Mouse (Mus musculus) G1E (cell line): ENCODE data around the gene Ppp1r3c.

Experiments used
- CTCF ChIP-seq: IDR thresholded peaks from 2 replicates; pipeline ENCODE4 v1.5.1; 2012; ENCODE audit warnings: low read depth, low read length, inconsistent platforms, mixed read lengths
- GATA1 ChIP-seq: IDR thresholded peaks from 2 replicates; pipeline ENCODE4 v1.6.1; 2012; ENCODE audit warnings: borderline replicate concordance, low read length, inconsistent platforms, mixed read lengths
- GATA2 ChIP-seq: IDR thresholded peaks from 2 replicates; pipeline ENCODE4 v1.6.1; 2012; ENCODE audit warnings: low read depth, low read length, inconsistent platforms, borderline replicate concordance
- POLR2AphosphoS5 ChIP-seq: IDR thresholded peaks from 2 replicates; pipeline ENCODE4 v1.6.1; 2012; ENCODE audit warnings: low read depth, low read length, inconsistent platforms; ENCODE audit not compliant: insufficient replicate concordance
- TAL1 ChIP-seq: conservative IDR thresholded peaks from 2 replicates; pipeline ENCODE4 v1.6.1; 2012; ENCODE audit warnings: low read depth, low read length, inconsistent platforms, mixed read lengths

- TF ChIP-seq CTCF (no peak), GATA2 (no peak), TAL1 (no peak), GATA1 (no peak), POLR2AphosphoS5 (no peak)
Observed at GRCm38 (mm10) chr19:36701809-36702622, 34.4 kb downstream of the Ppp1r3c start.
